8 mouse cellular contexts compared by ENCODE assay signal in the genomic region with DNA sequence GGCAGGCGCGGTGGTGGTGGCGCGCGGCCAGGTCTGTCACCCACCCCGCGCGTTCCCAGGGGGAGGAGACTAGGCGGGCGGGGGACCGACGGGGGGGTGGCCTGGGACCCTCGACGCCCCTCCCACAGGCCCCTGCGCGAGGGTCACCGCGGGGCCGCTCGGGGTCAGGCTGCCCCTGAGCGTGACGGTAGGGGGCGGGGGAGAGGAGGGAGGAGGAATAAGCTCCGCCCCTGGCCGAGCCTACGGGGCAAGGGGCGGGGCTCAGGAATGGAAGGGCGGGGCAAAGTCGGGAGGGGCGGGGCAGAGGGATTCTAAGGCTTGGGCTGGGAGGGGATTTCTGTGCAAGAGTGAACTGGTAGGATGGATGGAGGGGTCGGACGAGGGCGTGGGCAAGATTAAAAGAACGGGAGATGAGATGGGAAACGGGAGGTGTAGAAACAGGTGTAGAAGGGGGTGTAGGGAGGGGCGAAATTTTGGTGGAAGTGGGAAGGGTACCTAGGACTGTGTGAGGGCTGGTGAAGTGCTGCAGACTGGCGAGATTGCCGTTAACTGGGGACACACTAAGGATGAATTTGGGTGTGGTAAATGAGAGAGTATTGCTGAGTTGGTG. TPM values are rescaled to one million over a fixed set of nuclear protein-coding genes. Genes with fewer than 3 reads are reported as not detected.
A peak's percentile ranks its signal among the peaks of the same experiment; 100 is the strongest.
DNase-seq lines count a peak whose midpoint lies in the region; ATAC-seq and TF ChIP-seq lines count a peak whose summit lies in the region.

No protein-coding gene starts in this region.

- peaks cover 4% of the 10 kb centered on the region; the same call in 1 of the 2 replicates for H3K4me1 ChIP-seq in kidney, adult 2 months (ENCODE audit: control insufficient read depth, insufficient read depth, low read length)
- H3K4me1 ChIP-seq in forebrain, embryonic 16.5 days (replicated peaks; ENCODE audit: control insufficient read depth, insufficient read depth, low read length) = peaks cover 34% of the 10 kb centered on the region
- peaks cover 21% of the 10 kb centered on the region for H3K4me1 ChIP-seq in neural tube, embryonic 12.5 days

- no peak for ATAC-seq in forebrain, embryonic 16.5 days
- ATAC-seq in neural tube, embryonic 12.5 days (ENCODE audit: low FRiP score, low read depth) = peak; percentile 11

- H3K27ac ChIP-seq in kidney, adult 2 months (ENCODE audit: insufficient read depth, low read depth, low read length) = peak overlapping the region; percentile 96
- peak overlapping the region; percentile 98 for H3K27ac ChIP-seq in forebrain, embryonic 16.5 days (ENCODE audit: low read length)
- H3K27ac ChIP-seq in neural tube, embryonic 12.5 days = peak overlapping the region; percentile 97

- no peaks in the 10 kb centered on the region for H3K9me3 ChIP-seq in forebrain, embryonic 16.5 days (ENCODE audit: control insufficient read depth, low read length)
- H3K9me3 ChIP-seq in neural tube, embryonic 12.5 days = no peaks in the 10 kb centered on the region

- no peaks in the 10 kb centered on the region for H3K27me3 ChIP-seq in kidney, adult 2 months (replicated peaks; ENCODE audit: control insufficient read depth, insufficient read depth, low read length)
- H3K27me3 ChIP-seq in forebrain, embryonic 16.5 days (replicated peaks; ENCODE audit: control insufficient read depth, insufficient read depth, low read length) = no peaks in the 10 kb centered on the region
- H3K27me3 ChIP-seq in neural tube, embryonic 12.5 days (replicated peaks) = no peaks in the 10 kb centered on the region

- peak overlapping the region; percentile 58 for H3K4me2 ChIP-seq in forebrain, embryonic 16.5 days (ENCODE audit: low read length)
- H3K4me2 ChIP-seq in neural tube, embryonic 12.5 days (replicated peaks) = peak overlapping the region; percentile 55

- H3K9ac ChIP-seq in forebrain, embryonic 16.5 days (replicated peaks; ENCODE audit: low read depth, low read length) = peak overlapping the region; percentile 86
- peak overlapping the region; percentile 78 for H3K9ac ChIP-seq in neural tube, embryonic 12.5 days

- TF ChIP-seq POLR2A in kidney, adult 2 months (IDR thresholded peaks at IDR 0.05; ENCODE audit: low read depth, low read length) = no peak

- DNase-seq in kidney, adult 2 months = peak; percentile 92
- DNase-seq in kidney, adult 9 months = no peak
- peak; percentile 68 for DNase-seq in c-Kit-positive CD71-positive TER-119-negative erythroid progenitor cells, embryonic 14.5 days (ENCODE audit: low read depth)
- DNase-seq in induced T-regulatory cell, adult 2 months (ENCODE audit: low read depth) = peak; percentile 94
- DNase-seq in lung, adult 18-20 months = peak; percentile 85 to 87
- peak; percentile 75 to 79 for DNase-seq in urinary bladder, adult 18-20 months (ENCODE audit: low spot score in 2 of 2)

- 3% methylated on average over 38 of the region's 38 CpGs for WGBS in kidney, adult 2 months
- WGBS in forebrain, embryonic 16.5 days = 1% methylated on average over 30 of the region's 38 CpGs
- WGBS in neural tube, embryonic 12.5 days = 1% methylated on average over 34 of the region's 38 CpGs

- no peak for TF ChIP-seq CTCF in kidney, adult 2 months (conservative IDR thresholded peaks at IDR 0.05; ENCODE audit: insufficient read depth, insufficient read length, low read depth, low read length)

- H3K36me3 ChIP-seq in kidney, adult 2 months (ENCODE audit: control insufficient read depth, insufficient read depth, low read length) = no peaks in the 10 kb centered on the region
- no peaks in the 10 kb centered on the region for H3K36me3 ChIP-seq in forebrain, embryonic 16.5 days (ENCODE audit: control insufficient read depth, insufficient read depth)
- no peaks in the 10 kb centered on the region for H3K36me3 ChIP-seq in neural tube, embryonic 12.5 days

- H3K4me3 ChIP-seq in kidney, adult 2 months (ENCODE audit: insufficient read depth, low read depth, low read length) = peak overlapping the region; percentile 66
- peak overlapping the region; percentile 87 for H3K4me3 ChIP-seq in forebrain, embryonic 16.5 days (replicated peaks; ENCODE audit: low read length)
- peak overlapping the region; percentile 92 for H3K4me3 ChIP-seq in neural tube, embryonic 12.5 days

RNA-seq across cellular contexts. Expression of a gene that starts 19.9 kb away (rescaled TPM):
- polyA plus RNA-seq in kidney, adult 2 months (2012; rRNA removed) = 9.4 and 9.5 TPM in 2 replicates
- polyA plus RNA-seq in forebrain, embryonic 16.5 days (2015; fragmentation: Nextera tagmentation; extraction: Ambion mirVana) = 31.9 and 34.6 TPM in 2 replicates
- 20.0 and 20.9 TPM in 2 replicates for polyA plus RNA-seq in neural tube, embryonic 12.5 days (2016; fragmentation: Nextera tagmentation; extraction: Ambion mirVana)
